Mouse (Mus musculus) kidney, embryonic 16.5 days (tissue): ENCODE results near the gene Pimreg. TPM values are rescaled to one million over a fixed set of nuclear protein-coding genes. Genes with fewer than 3 reads are reported as not detected.
A peak's percentile ranks its signal among the peaks of the same experiment; 100 is the strongest.

Source experiments
- ATAC-seq: fragments of 200-750 bp; cut with Nextera tagmentation; 2 replicates; pipeline ENCODE4 v1.8.0; 2017; ENCODE audit warnings: moderate TSS enrichment; ENCODE audit not compliant: low FRiP score, low TSS enrichment
- H3K27ac ChIP-seq: fragments of 300-500 bp; sonication (generic); 2 replicates; pipeline ENCODE4 v1.5.1; 2014; ENCODE audit warnings: low read length
- H3K27me3 ChIP-seq: fragments of 300-500 bp; sonication (generic); 2 replicates; pipeline ENCODE4 v1.6.1; 2014; ENCODE audit warnings: low read length, control low read depth, mixed read lengths; ENCODE audit not compliant: insufficient read depth
- H3K36me3 ChIP-seq: fragments of 300-500 bp; sonication (generic); 2 replicates; pipeline ENCODE4 v1.6.1; 2014; ENCODE audit warnings: low read length, control low read depth, mixed read lengths; ENCODE audit not compliant: insufficient read depth
- H3K4me1 ChIP-seq: fragments of 300-500 bp; sonication (generic); 2 replicates; pipeline ENCODE4 v1.6.1; 2014; ENCODE audit warnings: low read length, control low read depth, mixed read lengths; ENCODE audit not compliant: insufficient read depth
- H3K4me2 ChIP-seq: fragments of 300-500 bp; sonication (generic); replicated peaks from 2 replicates; pipeline ENCODE4 v1.6.1; 2014; ENCODE audit warnings: low read depth, low read length
- H3K4me3 ChIP-seq: fragments of 300-500 bp; sonication (generic); 2 replicates; pipeline ENCODE4 v1.5.1; 2014; ENCODE audit warnings: mild to moderate bottlenecking, low read length
- H3K9ac ChIP-seq: fragments of 300-500 bp; sonication (generic); replicated peaks from 2 replicates; pipeline ENCODE4 v1.6.1; 2014; ENCODE audit warnings: low read length
- H3K9me3 ChIP-seq: fragments of 300-500 bp; sonication (generic); 2 replicates; pipeline ENCODE4 v1.6.1; 2016; ENCODE audit warnings: low read length, control low read depth
- WGBS: fragments of 180-500 bp; shearing (Covaris S2); extraction: QIAGEN DNeasy Blood & Tissue Kit; methylation state at CpG from one replicate; pipeline ENCODE4 v1.1.7; 2014; 5-methylcytosine and 5-hydroxymethylcytosine counted together
- polyA plus RNA-seq: library from polyadenylated mRNA; unstranded; fragments of >200 nt; fragmentation: Nextera tagmentation; extraction: Ambion mirVana; gene quantifications from 2 replicates; pipeline ENCODE4 v1.2.1, GENCODE M21; 2015

Gene Pimreg
- polyA plus RNA-seq, 1 experiment from 2014 or later, result 131 TPM

- H3K4me2 ChIP-seq, result no peak overlapping the region
- H3K9me3 ChIP-seq, result no peaks in the 10 kb centered on the region
- peak; percentile 46; the same call in 1 of the 2 replicates for ATAC-seq
- H3K4me3 ChIP-seq, result no peak overlapping the region
- no peak overlapping the region for H3K27ac ChIP-seq
- H3K4me1 ChIP-seq, result no peaks in the 10 kb centered on the region
- 14% methylated on average over 6 of the region's 6 CpGs for WGBS
- H3K9ac ChIP-seq, result no peak overlapping the region
- no peaks in the 10 kb centered on the region for H3K36me3 ChIP-seq
- peaks cover 8% of the 10 kb centered on the region; the same call in 1 of the 2 replicates for H3K27me3 ChIP-seq
These were observed 30.6 kb downstream of the Pimreg start for GRCm38 (mm10) chr11:72072331-72072905.

- Histone ChIP-seq H3K4me1 (no peaks in the 10 kb centered on the region), H3K36me3 (no peaks in the 10 kb centered on the region), H3K4me3 (no peak overlapping the region), H3K27me3 (peaks cover 8% of the 10 kb centered on the region; the same call in 1 of the 2 replicates), H3K9me3 (no peaks in the 10 kb centered on the region), H3K9ac (no peak overlapping the region), H3K27ac (no peak overlapping the region), H3K4me2 (no peak overlapping the region)
- ATAC-seq, result no peak
- 68% methylated on average over 13 of the region's 13 CpGs for WGBS
These were observed 32.4 kb downstream of the Pimreg start for GRCm38 (mm10) chr11:72074230-72074629.

GRCm38 (mm10) chr11:72078056-72078455, 36.2 kb downstream of the Pimreg start:
- no peak overlapping the region for H3K27ac ChIP-seq
- no peak overlapping the region for H3K4me3 ChIP-seq
- no peaks in the 10 kb centered on the region for H3K36me3 ChIP-seq
- H3K9me3 ChIP-seq, result no peaks in the 10 kb centered on the region
- WGBS, result 35% methylated on average over 3 of the region's 3 CpGs
- H3K4me2 ChIP-seq, result no peak overlapping the region
- H3K27me3 ChIP-seq, result no peaks in the 10 kb centered on the region
- no peak for ATAC-seq
- no peak overlapping the region for H3K9ac ChIP-seq
- H3K4me1 ChIP-seq, result no peaks in the 10 kb centered on the region

- ATAC-seq, result no peak
- 54% methylated on average over 4 of the region's 4 CpGs for WGBS
- Histone ChIP-seq H3K4me2 (no peak overlapping the region), H3K9me3 (no peaks in the 10 kb centered on the region), H3K36me3 (no peaks in the 10 kb centered on the region), H3K4me3 (no peak overlapping the region), H3K27me3 (no peaks in the 10 kb centered on the region), H3K4me1 (no peaks in the 10 kb centered on the region), H3K27ac (no peak overlapping the region), H3K9ac (no peak overlapping the region)
These were observed 36.8 kb downstream of the Pimreg start for GRCm38 (mm10) chr11:72078647-72079046.

- no peaks in the 10 kb centered on the region for H3K36me3 ChIP-seq
- H3K4me2 ChIP-seq, result no peak overlapping the region
- no peak for ATAC-seq
- H3K4me1 ChIP-seq, result no peaks in the 10 kb centered on the region
- H3K9ac ChIP-seq, result no peak overlapping the region
- WGBS, result 86% methylated on average over 6 of the region's 6 CpGs
- H3K4me3 ChIP-seq, result no peak overlapping the region
- no peaks in the 10 kb centered on the region for H3K9me3 ChIP-seq
- no peaks in the 10 kb centered on the region for H3K27me3 ChIP-seq
- no peak overlapping the region for H3K27ac ChIP-seq
These were observed 38.6 kb downstream of the Pimreg start for GRCm38 (mm10) chr11:72080461-72080860.

GRCm38 (mm10) chr11:72082601-72083000, 40.8 kb downstream of the Pimreg start:
- Histone ChIP-seq H3K27ac (no peak overlapping the region), H3K9me3 (no peaks in the 10 kb centered on the region), H3K4me2 (no peak overlapping the region), H3K9ac (no peak overlapping the region), H3K4me3 (no peak overlapping the region), H3K27me3 (no peaks in the 10 kb centered on the region), H3K4me1 (no peaks in the 10 kb centered on the region; the same call in 1 of the 2 replicates), H3K36me3 (no peaks in the 10 kb centered on the region)
- 70% methylated on average over 4 of the region's 4 CpGs for WGBS
- no peak for ATAC-seq

GRCm38 (mm10) chr11:72084337-72084736, 42.5 kb downstream of the Pimreg start:
- H3K9ac ChIP-seq, result no peak overlapping the region
- no peak overlapping the region for H3K4me3 ChIP-seq
- no peaks in the 10 kb centered on the region for H3K27me3 ChIP-seq
- 95% methylated on average over 15 of the region's 15 CpGs for WGBS
- H3K4me2 ChIP-seq, result no peak overlapping the region
- no peak overlapping the region for H3K27ac ChIP-seq
- no peaks in the 10 kb centered on the region; the same call in 1 of the 2 replicates for H3K4me1 ChIP-seq
- ATAC-seq, result no peak
- H3K9me3 ChIP-seq, result no peaks in the 10 kb centered on the region
- no peaks in the 10 kb centered on the region for H3K36me3 ChIP-seq

- 34% methylated on average over 11 of the region's 11 CpGs for WGBS
- Histone ChIP-seq H3K9me3 (no peaks in the 10 kb centered on the region), H3K4me3 (no peak overlapping the region), H3K4me1 (no peaks in the 10 kb centered on the region; the same call in 1 of the 2 replicates), H3K9ac (no peak overlapping the region), H3K27ac (no peak overlapping the region), H3K4me2 (no peak overlapping the region), H3K36me3 (no peaks in the 10 kb centered on the region), H3K27me3 (no peaks in the 10 kb centered on the region)
- no peak for ATAC-seq
These were observed 44.6 kb downstream of the Pimreg start for GRCm38 (mm10) chr11:72086251-72087046.

- no peak overlapping the region for H3K4me3 ChIP-seq
- peaks cover 3% of the 10 kb centered on the region; the same call in 1 of the 2 replicates for H3K4me1 ChIP-seq
- H3K4me2 ChIP-seq, result no peak overlapping the region
- no peaks in the 10 kb centered on the region for H3K27me3 ChIP-seq
- ATAC-seq, result no peak
- no peaks in the 10 kb centered on the region for H3K36me3 ChIP-seq
- no peak overlapping the region for H3K9ac ChIP-seq
- H3K9me3 ChIP-seq, result no peaks in the 10 kb centered on the region
- no peak overlapping the region for H3K27ac ChIP-seq
- WGBS, result 63% methylated on average over 8 of the region's 8 CpGs
These were observed 50.6 kb downstream of the Pimreg start for GRCm38 (mm10) chr11:72092390-72092789.

- Histone ChIP-seq H3K27ac (no peak overlapping the region), H3K4me1 (peaks cover 3% of the 10 kb centered on the region; the same call in 1 of the 2 replicates), H3K9ac (no peak overlapping the region), H3K4me2 (no peak overlapping the region), H3K4me3 (no peak overlapping the region), H3K36me3 (no peaks in the 10 kb centered on the region), H3K9me3 (no peaks in the 10 kb centered on the region), H3K27me3 (no peaks in the 10 kb centered on the region)
- WGBS, result 73% methylated on average over 7 of the region's 7 CpGs
- no peak for ATAC-seq
These were observed 52.6 kb downstream of the Pimreg start for GRCm38 (mm10) chr11:72094442-72094841.
